Mouse (Mus musculus): ENCODE results near the gene Gli3. TPM values are rescaled to one million over a fixed set of nuclear protein-coding genes. Genes with fewer than 3 reads are reported as not detected.

Gli3 gene
- total and polyA plus RNA-seq, 3 experiments = 2.3 to 6.1 (median 6.0) TPM

- DNase-seq = no peak
Observed at GRCm38 (mm10) chr13:15722766-15723379, 259.8 kb downstream of the Gli3 start.

- DNase-seq = no peak
Observed at GRCm38 (mm10) chr13:15724723-15725122, 261.7 kb downstream of the Gli3 start.

GRCm38 (mm10) chr13:15741771-15742170 is 278.7 kb downstream of the Gli3 start:
- peak; percentile 77 for DNase-seq

- DNase-seq = no peak
Observed at GRCm38 (mm10) chr13:15742308-15742707, 279.3 kb downstream of the Gli3 start.

GRCm38 (mm10) chr13:15742777-15743176 is 279.7 kb downstream of the Gli3 start:
- no peak for DNase-seq

GRCm38 (mm10) chr13:15758835-15759632 is 296.0 kb downstream of the Gli3 start:
- peak; percentile 79 for DNase-seq

- no peak for DNase-seq
Observed at GRCm38 (mm10) chr13:15759633-15760441, 296.8 kb downstream of the Gli3 start.

GRCm38 (mm10) chr13:15762291-15762690 is 299.3 kb downstream of the Gli3 start:
- DNase-seq = no peak

GRCm38 (mm10) chr13:15762901-15763417 is 299.9 kb downstream of the Gli3 start:
- peak; percentile 27 for DNase-seq

GRCm38 (mm10) chr13:15777624-15778023 is 314.6 kb downstream of the Gli3 start:
- DNase-seq = no peak

Measured in adrenal gland, adult 2 months (tissue).